Mouse (Mus musculus): ENCODE data around the gene Ccdc163. TPM values are rescaled to one million over a fixed set of nuclear protein-coding genes. Genes with fewer than 3 reads are reported as not detected.

Ccdc163 gene
- total RNA-seq (2023): 10 to 100 TPM; 12.4 to 19.0 TPM

GRCm38 (mm10) chr4:116708201-116708764, at the start of gene Ccdc163, which contains the start of gene Mmachc:
Gene Ccdc163 (plus strand): TSS chr4:116708509.
Gene Mmachc (minus strand): TSS chr4:116708406.

GRCm38 (mm10) chr4:116685402-116686061, 22.8 kb upstream of the Ccdc163 start, which contains the start of gene Prdx1:
Gene Prdx1 (plus strand): TSS chr4:116685544.

GRCm38 (mm10) chr4:116720343-116721097, 12.2 kb downstream of the Ccdc163 start, which contains the start of gene Tesk2:
Gene Tesk2 (plus strand): TSS chr4:116720948.

Other genes starting within 250 kb of the Ccdc163 start
- gene Mast2, start 244.3 kb upstream of the Ccdc163 start, total RNA-seq (2023): 10 to 100 TPM; 15.4 to 22.0 TPM
- 1 to 10 TPM; 8.8 to 9.1 TPM for gene Ipp, start 201.0 kb upstream of the Ccdc163 start, total RNA-seq (2023)
- gene Tmem69, start 152.6 kb upstream of the Ccdc163 start, total RNA-seq (2023): 10 to 100 TPM in 1 of 2 experiments, 1 to 10 TPM in 1; 9.0 to 11.8 TPM
- gene Gpbp1l1, start 150.9 kb upstream of the Ccdc163 start, total RNA-seq (2023): 10 to 100 TPM; 77.5 to 82.1 TPM
- gene Ccdc17, start 111.9 kb upstream of the Ccdc163 start, total RNA-seq (2023): 1 to 10 TPM; 7.9 to 8.1 TPM
- 10 to 100 TPM; 26.8 to 31.5 TPM for gene Nasp, start 80.6 kb upstream of the Ccdc163 start, total RNA-seq (2023)
- 100 to 1,000 TPM; 454 to 549 TPM for gene Akr1a1, start 56.8 kb upstream of the Ccdc163 start, total RNA-seq (2023)
- 100 to 1,000 TPM; 290 to 366 TPM for gene Prdx1, start 23.0 kb upstream of the Ccdc163 start, total RNA-seq (2023)
- 1 to 10 TPM; 2.5 to 4.1 TPM for gene Mmachc, start 103 bp upstream of the Ccdc163 start, total RNA-seq (2023)
- gene Tesk2, start 12.4 kb downstream of the Ccdc163 start, total RNA-seq (2023): 10 to 100 TPM in 1 of 2 experiments, 1 to 10 TPM in 1; 9.7 to 11.5 TPM
- gene Toe1, start 99.1 kb downstream of the Ccdc163 start, total RNA-seq (2023): 10 to 100 TPM; 21.5 to 23.0 TPM
- gene Mutyh, start 99.2 kb downstream of the Ccdc163 start, total RNA-seq (2023): 1 to 10 TPM; 3.3 to 3.6 TPM
- not detected for gene Hpdl, start 113.2 kb downstream of the Ccdc163 start, total RNA-seq (2023)
- not detected for gene Zswim5, start 168.9 kb downstream of the Ccdc163 start, total RNA-seq (2023)

All from monocyte, adult 59 days (primary cell).